Mouse (Mus musculus) monocyte, adult 5-6 weeks (primary cell): Measurements from ENCODE around the gene Atp13a1. TPM values are rescaled to one million over a fixed set of nuclear protein-coding genes. Genes with fewer than 3 reads are reported as not detected.

ENCODE experiments used
- ATAC-seq: fragments of 153-309, 156-312 bp; replicated peaks from 2 replicates; pipeline ENCODE4 v1.8.0; 2017; ENCODE audit warnings: mild to moderate bottlenecking; ENCODE audit not compliant: low TSS enrichment, insufficient number of reproducible peaks, severe bottlenecking, poor library complexity, low FRiP score
- total RNA-seq: library from RNA; stranded (forward); fragments of 200-1000, 200-491, 200-594 nt; gene quantifications from 3 replicates; pipeline ENCODE4 v1.2.3, GENCODE M21; 2017

Atp13a1 gene
- total RNA-seq = 10.5 to 25.2 TPM (median 16.7 TPM) in 3 replicates

DNA sequence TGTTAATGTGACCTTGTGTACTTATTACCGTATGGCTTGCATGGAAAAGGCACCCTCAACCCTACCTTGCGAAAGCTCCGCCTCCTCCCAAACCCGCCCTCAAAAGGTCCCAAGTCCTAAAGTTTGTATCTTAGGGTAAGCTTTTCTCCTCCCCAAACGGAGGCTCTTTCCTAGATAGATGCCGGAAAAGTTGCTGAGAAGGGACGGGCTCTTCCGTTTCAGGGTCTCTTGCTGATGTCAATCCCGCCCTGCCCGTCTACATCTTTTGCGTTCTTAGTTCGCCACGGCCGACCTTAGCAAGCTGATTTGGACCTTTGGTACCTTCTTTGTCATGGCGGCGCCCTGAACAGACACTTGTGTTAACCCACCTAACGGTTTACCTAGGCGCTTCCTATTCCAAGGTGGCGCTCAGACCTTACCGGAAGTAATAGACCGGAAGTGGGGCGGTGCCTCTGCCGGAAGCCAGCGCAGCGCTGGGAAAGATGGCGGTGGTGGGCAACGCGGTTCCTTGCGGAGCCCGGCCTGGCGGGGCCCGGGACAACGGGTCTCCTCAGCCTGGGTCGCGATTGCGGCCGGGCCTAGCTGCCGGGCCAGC lies at the start of gene Atp13a1, which contains the start of gene Zfp866:
Gene Atp13a1, plus strand, starts transcription at position 391 of the 595 bp plus-strand sequence.
Gene Zfp866, minus strand, starts transcription at position 406 of the 595 bp plus-strand sequence.
- ATAC-seq = peak; percentile 93

DNA sequence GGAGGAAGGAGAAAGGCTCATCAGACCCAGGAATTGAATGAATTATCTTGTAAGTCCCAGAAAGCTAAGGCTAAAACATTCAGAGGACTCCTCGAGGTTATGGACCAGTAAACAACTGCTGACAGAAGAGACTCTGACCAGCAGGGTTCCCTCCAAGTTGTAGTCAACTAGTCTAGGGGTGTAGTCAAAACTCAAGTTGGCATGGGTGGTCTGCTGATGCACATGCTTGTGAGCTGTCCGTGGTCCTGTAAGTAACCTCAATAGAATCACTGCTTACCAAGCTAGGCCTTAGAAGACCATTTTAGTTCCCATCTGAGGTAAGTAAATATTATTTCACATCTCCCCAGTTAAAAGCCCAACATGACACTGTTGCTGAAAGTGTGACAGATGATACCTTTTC lies 49.7 kb upstream of the Atp13a1 start:
- no peak for ATAC-seq

DNA sequence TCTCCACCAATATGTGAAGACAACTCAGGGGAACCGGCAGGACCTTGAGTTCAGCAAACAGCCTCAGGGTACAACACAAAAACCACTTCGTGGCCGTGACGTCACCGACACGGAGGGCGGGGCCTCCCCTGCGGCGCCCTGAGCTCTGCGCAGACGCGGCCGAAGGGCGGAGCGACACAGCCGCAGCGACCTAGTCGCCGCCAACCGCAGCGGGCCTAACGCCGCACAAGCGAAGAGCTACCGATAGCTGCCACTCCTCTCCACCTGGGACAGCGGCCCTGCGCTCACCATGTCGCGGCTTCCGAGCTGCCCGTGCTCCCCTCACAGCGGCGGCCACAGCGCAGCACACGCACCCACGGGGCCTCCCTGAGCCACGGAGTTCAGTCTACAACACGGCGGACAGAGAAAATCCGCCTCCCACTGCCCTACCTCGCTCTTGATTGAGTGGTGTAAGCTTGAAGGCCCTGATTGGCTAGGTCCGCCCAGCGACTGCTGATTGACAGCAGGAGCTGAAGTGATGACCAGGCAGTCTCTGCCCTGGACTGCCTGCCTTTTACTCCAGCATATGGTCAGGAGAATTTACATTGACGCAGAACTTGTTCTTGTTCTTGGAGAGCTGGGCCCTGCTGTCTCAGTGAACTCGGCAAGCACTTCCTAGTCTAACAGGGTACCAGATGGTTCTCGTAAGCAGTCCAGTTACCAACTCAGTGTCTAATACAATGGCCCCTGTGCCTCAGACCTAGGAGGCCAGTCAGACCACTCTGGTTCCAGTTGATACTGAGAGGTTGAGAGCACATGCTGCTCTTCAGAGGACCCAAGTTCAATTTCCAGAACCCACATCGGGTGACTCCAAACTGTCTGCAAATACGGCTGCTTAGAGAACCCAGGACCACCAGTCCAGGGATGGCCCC lies 41.2 kb upstream of the Atp13a1 start, which contains the start of gene Zfp963:
Gene Zfp963, minus strand, starts transcription at position 427 of the 911 bp plus-strand sequence.
- peak; percentile 97 for ATAC-seq

DNA sequence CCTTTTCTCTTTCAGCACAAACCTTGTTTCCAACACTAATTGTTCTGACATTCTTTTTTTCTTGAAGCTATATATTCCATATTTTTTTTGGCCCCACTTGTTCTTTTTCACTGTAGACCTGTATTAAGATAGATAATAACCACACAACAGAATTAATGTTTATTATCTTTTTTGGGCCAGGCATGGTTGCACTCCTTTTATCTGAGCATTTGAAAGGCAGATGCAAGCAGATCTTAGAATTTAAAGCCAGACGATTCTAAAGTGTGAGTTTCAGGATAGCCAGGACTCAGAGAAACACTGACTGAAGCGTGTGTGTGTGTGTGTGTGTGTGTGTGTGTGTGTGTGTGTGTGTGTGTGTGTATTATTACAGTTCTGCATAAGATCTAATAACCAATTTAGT lies 38.5 kb upstream of the Atp13a1 start:
- ATAC-seq = no peak

DNA sequence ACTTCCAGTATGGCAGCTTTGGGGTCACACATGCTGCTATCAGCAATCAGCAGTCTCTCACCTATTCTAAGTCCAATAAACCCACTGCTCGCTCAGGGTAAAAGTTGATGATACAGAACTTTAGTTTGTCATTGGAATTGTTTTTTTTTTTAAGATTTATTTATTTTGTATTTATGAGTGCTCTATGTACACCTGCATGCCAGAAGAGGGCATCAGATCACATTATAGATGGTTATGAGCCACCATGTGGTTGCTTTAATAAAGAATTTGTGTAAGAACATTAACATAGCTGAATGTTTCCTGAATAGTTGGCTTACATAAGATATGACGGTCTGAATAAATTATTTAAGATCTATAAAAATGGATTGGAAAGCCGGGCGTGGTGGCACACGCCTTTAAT lies 32.6 kb upstream of the Atp13a1 start:
- ATAC-seq = no peak

DNA sequence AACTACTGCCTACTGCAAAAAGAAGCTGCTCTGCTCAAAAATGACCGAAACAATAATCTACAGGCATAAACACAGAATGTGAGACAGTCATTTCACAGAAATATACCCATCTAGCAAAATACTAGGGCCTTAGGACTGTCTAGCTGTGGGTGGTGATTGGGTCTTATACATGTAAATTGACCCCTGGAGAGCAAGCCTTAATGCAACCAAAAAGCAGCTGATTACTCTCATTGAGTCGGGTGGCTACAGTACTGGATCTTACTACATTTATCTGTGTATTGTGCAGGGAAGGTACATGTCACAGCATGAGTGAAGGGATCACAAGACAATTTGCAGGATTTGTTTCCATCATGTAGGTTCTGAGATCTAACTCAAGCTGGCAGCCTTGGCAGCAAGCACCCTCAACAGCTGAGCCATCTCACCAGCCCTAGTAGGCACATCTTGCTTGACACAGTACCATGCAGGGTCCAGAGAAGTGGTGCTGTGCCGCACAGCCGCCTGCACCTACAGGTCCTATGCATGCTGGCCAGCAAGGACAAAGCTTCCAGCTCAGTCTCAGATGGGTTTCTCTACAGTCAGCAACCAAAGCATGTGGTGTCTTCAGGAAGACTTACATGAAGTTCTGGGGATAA lies 29.0 kb upstream of the Atp13a1 start:
- ATAC-seq = no peak

DNA sequence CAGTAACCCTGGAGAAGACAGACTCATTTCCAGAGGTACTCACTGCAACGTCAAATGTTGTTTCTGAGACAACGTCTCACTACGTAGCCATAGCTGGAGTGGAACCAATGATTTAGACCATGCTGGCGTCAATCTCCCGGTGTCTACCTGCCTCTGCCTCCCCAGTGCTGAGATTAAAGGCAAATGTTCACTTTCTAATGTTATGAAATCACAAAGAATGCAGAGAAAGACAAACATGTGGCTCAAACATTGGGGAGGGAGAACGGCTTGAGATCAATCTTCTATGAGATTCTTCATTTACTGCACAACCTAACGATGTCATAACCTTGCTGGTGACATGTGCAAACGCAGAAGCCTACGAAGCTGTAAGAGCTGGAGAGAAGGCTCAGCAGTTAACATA lies 19.7 kb upstream of the Atp13a1 start:
- ATAC-seq = no peak

DNA sequence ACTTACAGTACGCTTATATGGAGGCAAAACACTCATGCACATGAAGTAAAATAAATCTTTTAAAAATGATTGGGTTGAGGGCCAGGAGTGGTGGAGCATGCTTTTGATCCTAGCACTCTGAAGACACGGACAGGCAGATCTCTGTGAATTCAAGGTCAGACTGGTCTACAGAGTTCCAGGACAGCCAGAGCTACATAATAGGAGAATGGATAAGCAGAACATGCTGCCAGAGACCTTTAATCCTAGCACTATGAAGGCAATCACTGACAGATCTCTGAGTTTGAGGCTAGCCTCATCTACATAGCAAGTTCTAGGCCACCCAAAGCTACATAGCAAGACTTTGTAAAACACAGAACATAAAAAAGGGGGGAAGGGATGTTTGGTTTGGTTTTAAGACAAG lies 18.9 kb upstream of the Atp13a1 start:
- no peak for ATAC-seq

DNA sequence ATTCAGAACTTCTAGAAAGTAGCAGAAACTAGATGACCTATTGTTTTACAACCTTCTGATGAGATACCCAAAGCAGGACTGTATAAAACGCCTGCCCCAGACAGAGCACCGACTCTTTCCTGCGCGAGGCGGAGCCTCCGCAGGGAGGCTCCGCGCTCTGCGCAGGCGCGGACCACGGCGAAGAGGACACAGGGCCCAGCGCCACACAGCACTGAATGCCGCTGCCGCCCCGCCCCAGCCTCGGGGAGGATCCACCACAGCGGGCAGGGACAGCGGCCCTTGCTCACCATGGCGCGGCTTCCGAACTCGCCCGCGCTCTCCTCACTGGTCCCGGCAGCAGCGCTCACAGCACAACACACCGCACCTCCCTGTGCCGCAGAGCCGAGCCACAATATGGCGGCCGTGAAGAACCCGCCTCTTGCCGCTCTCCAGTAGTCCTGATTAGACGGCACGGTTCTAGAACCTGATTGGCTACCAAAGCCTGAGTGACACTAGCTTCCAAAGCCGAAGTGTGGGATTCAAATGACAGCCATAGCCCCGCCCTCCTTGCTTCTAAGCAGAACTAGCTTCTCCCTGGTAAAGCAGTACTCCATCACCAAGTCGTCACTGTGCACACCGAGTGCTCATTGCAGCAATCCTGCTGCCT lies 16.3 kb upstream of the Atp13a1 start, which contains the start of gene Gm20422:
Gene Gm20422, minus strand, starts transcription at position 384 of the 646 bp plus-strand sequence.
- peak; percentile 99 for ATAC-seq

DNA sequence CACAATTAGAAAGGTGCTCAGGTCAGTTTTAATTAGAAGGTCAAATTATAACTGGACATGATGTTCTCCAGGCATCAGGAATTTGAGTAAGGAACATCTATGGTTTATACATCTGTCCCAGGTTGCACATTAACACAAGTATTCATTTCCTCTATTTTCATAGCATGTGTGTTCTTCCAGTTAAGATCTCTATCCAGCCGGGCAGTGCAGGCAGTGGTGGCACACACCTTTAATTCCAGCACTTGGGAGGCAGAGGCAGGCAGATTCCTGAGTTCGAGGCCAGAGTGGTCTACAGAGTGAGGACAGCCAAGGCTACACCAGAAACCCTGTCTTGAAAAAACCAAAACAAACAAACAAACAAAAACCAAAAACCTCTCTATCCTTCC lies 15.8 kb upstream of the Atp13a1 start:
- no peak for ATAC-seq

DNA sequence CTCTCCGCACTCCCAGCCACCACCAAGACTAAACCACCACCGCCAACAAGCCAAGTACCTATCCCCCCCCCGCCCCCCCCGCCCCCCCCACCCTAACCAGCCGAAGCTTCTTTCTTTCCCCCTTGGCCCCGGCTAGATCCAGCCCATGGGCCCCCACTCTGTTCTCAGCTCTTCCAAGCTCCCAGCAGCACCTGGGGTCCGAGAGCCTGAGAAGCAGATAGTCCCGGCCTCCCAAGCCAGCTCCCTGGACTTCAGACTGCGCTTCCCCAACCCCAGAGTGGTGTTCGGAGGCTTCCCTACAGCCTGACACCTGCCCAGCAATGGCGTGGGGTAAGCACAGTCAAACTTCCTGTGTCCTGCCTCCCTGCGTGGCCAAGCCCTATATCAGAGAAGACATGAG lies 13.9 kb upstream of the Atp13a1 start:
- ATAC-seq = no peak

DNA sequence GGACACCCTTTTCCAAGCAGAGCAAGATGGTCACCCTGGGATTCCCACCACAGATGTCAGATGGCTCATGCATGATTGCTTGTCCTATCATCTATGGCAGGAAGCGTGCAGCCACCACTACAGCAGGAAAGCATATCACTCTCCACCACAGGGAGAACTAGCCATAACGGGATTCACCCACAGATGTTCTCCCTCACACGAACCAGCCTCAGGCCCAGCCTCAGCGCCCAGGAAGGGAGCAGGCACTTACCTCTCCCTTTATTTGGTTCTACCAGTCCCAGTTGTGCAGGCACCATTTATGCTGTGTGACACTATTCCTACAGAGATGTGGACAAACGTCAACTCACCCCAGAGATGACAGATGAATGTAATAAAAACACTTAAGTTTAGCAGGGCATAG lies 1.9 kb upstream of the Atp13a1 start:
- ATAC-seq = no peak

DNA sequence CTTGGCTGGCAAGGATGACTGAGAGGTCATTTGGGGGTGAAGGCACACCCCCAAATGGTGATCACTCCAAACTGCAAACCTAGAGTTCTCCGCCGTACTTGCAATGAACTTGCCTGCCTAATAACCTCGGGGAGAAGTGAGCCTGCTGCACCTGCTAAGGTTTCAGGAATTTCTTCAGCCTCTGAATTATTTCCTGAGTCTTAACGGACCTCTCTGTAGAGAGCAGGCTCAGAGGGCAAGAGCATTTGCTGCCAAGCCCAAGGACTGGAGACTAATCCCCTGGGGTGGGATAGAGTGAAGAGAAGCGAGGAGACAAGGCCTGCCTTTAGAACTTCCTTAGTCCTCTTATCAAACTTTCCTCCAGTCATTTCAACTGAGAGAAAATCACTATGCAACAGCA lies 1.2 kb upstream of the Atp13a1 start:
- ATAC-seq = no peak

DNA sequence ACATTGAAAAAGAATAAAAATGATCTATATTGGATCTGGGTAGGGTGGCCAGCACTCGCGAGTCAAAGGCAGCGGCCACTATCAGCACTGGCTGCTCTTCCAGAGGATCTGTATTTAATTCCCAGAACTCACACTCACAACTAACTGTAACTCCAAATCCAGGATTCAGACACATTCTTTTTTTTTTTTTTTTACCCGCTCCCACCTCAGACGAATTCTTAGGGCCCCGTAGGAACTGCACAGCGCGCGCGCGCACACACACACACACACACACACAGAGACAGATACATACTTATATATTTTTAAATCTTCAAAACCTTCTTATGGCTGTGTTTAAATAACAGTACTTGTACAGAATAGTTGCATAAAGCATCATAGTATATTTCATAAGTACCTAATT lies 599 bp upstream of the Atp13a1 start:
- ATAC-seq = no peak

DNA sequence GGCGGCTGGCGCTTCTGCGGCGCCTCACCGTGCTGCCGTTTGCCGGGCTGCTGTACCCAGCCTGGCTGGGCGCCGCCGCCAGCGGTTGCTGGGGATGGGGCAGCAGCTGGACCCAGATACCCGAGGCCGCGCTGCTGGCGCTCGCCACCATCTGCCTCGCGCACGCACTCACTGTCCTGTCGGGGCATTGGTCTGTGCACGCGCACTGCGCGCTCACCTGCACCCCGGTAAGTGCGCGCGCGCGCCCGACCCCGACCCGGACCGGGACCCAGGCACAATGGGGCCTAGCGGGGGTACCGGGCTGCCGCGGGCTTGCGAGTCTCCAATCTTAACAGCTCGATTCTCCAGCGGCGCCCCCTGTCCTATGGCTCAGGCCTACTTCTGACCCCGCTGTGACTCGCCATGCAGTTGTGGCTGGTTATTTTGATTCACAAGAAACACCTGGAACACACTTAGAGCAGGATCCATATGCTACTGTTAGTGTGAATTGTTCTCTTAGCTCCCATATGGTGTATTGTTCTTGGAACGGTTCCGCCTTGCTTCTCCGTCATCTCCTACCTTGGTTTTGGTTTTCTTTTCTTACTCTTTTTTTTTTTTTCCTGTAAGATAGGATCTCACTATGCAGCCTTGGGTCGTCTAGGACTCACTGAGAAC lies 579 bp downstream of the Atp13a1 start:
- no peak for ATAC-seq

DNA sequence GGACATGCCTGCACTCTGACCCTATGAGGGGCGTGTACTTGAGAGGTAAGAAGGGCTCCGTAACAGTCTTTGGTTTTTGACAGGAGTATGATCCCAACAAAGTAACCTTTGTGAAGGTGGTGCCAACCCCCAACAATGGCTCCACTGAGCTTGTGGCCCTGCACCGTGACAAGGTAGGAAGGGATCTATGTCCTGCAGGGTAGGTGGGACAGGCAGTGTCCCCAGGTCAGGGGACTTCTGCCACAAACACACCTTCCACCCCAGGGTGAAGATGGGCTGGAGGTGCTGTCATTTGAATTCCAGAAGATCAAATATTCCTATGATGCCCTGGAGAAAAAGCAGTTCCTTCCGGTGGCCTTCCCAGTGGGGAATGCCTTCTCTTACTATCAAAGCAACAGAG lies 2.7 kb downstream of the Atp13a1 start:
- ATAC-seq = no peak

DNA sequence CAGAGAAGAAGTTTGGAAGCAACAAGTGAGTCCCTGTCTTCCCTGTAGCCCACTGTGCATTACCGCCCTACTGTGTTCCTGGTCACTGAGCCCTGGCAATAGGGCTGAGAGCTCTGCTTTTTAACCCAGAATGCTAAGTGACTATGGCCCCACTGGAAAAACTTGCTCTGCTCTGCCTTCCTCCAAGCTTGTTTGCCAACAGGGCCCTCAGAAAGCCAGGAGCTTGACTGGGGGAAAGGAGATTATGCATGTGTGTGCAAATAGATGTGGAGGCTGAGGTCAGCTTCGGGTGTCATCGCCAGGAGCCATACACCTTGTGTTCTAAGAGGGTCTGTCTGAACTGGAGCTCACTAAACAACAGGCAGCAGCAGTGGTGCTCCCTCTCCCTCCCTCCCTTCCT lies 3.1 kb downstream of the Atp13a1 start:
- ATAC-seq = no peak

DNA sequence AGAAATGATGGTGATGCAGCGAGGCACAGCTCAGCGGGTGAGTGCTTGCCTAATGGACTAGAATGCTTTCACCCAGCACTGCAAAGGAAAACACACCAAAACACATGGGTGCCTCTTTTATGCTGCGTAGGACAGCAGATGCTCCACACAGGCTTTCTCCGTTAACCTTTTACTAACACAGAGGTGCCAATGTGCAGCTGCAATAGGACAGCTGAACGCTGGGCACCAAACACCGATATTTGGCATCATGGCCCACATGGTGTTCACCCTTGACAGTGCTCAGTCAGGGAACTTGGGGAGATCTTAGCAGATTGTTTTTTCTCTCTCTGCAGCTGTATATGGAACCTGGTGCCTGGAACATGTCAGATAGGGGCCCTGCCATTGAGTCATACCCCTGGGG lies 3.9 kb downstream of the Atp13a1 start:
- no peak for ATAC-seq
